Mouse (Mus musculus) midbrain, embryonic 15.5 days (tissue): ENCODE results near the gene Zdhhc18. TPM values are rescaled to one million over a fixed set of nuclear protein-coding genes. Genes with fewer than 3 reads are reported as not detected.

Source experiments
- ATAC-seq: fragments of 200-750 bp; cut with Nextera tagmentation; replicated peaks from 2 replicates; pipeline ENCODE4 v1.8.0; 2017; ENCODE audit warnings: moderate TSS enrichment
- H3K27ac ChIP-seq: fragments of 300-500 bp; sonication (generic); 2 replicates; pipeline ENCODE4 v1.5.1; 2015; ENCODE audit warnings: mild to moderate bottlenecking, inconsistent platforms
- H3K27me3 ChIP-seq: fragments of 300-500 bp; sonication (generic); replicated peaks from 2 replicates; pipeline ENCODE4 v1.6.1; 2015; ENCODE audit warnings: inconsistent platforms
- H3K36me3 ChIP-seq: fragments of 300-500 bp; sonication (generic); replicated peaks from 2 replicates; pipeline ENCODE4 v1.6.1; 2015; ENCODE audit warnings: inconsistent platforms
- H3K4me1 ChIP-seq: fragments of 300-500 bp; sonication (generic); 2 replicates; pipeline ENCODE4 v1.6.1; 2015; ENCODE audit warnings: inconsistent platforms
- H3K4me2 ChIP-seq: fragments of 300-500 bp; sonication (generic); 2 replicates; pipeline ENCODE4 v1.6.1; 2015; ENCODE audit warnings: inconsistent platforms, mild to moderate bottlenecking, moderate library complexity
- H3K4me3 ChIP-seq: fragments of 300-500 bp; sonication (generic); 2 replicates; pipeline ENCODE4 v1.5.1; 2015; ENCODE audit warnings: mild to moderate bottlenecking, inconsistent platforms
- H3K9ac ChIP-seq: fragments of 300-500 bp; sonication (generic); 2 replicates; pipeline ENCODE4 v1.6.1; 2015; ENCODE audit warnings: mild to moderate bottlenecking, inconsistent platforms
- H3K9me3 ChIP-seq: fragments of 300-500 bp; sonication (generic); 2 replicates; pipeline ENCODE4 v1.6.1; 2016; ENCODE audit warnings: inconsistent platforms
- WGBS: fragments of 180-500 bp; shearing (Covaris S2); methylation state at CpG from one replicate; pipeline ENCODE4 v1.1.7; 2015; ENCODE audit warnings: mixed read lengths; 5-methylcytosine and 5-hydroxymethylcytosine counted together
- polyA plus RNA-seq: library from polyadenylated mRNA; unstranded; fragments of >200 nt; fragmentation: Nextera tagmentation; extraction: Ambion mirVana; gene quantifications from 2 replicates; pipeline ENCODE4 v1.2.1, GENCODE M21; 2015

Gene Zdhhc18
- polyA plus RNA-seq, 1 experiment from 2014 or later: 6.4 TPM

DNA sequence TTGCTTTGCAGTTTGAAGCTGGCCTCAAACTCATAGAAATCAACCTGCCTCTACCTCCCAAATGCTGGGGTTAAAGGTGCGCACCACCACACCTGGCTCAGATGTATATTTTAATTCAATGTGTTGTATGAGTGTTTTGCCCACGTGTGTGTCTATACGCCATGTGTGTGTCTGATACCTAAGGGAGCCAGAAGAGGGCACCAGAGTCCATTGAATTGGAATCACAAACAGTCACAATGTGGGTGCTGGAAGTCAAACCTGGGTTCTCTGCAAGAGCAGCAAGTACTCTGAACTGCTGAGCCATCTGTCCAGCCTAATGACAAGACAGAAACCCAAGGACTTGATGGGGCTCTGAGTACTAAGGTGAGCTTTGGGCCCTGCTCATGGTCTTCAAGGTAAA lies 4.8 kb downstream of the Zdhhc18 start:
- Histone ChIP-seq H3K27me3 (no peaks in the 10 kb centered on the region), H3K4me2 (no peak overlapping the region), H3K27ac (no peak overlapping the region), H3K4me3 (no peak overlapping the region), H3K9ac (no peak overlapping the region), H3K36me3 (no peaks in the 10 kb centered on the region), H3K4me1 (no peaks in the 10 kb centered on the region), H3K9me3 (no peaks in the 10 kb centered on the region)
- ATAC-seq: no peak
- 88% methylated on average over 3 of the region's 3 CpGs for WGBS

DNA sequence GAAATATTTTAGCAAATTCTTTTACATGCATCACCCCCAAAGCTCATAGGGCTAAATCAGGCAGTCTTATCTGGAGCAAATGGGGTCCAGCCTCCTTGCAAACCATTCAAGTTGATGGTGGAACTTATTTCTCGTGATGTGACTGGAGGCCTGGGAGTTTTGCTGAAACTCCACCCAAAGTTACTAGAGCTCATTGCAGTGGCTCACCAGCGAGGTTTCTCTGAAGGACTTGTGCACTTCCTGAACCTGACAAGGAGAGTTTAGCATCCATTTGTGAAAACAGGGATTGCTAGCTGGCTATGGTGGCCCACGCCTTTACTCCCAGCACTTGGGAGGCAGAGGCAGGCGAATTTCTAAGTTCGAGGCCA lies 15.9 kb downstream of the Zdhhc18 start:
- Histone ChIP-seq H3K9me3 (no peaks in the 10 kb centered on the region), H3K4me3 (no peak overlapping the region), H3K4me1 (peaks cover 31% of the 10 kb centered on the region), H3K27ac (no peak overlapping the region), H3K36me3 (no peaks in the 10 kb centered on the region), H3K27me3 (no peaks in the 10 kb centered on the region), H3K9ac (no peak overlapping the region), H3K4me2 (no peak overlapping the region)
- WGBS: 82% methylated on average over 5 of the region's 5 CpGs
- ATAC-seq: no peak

DNA sequence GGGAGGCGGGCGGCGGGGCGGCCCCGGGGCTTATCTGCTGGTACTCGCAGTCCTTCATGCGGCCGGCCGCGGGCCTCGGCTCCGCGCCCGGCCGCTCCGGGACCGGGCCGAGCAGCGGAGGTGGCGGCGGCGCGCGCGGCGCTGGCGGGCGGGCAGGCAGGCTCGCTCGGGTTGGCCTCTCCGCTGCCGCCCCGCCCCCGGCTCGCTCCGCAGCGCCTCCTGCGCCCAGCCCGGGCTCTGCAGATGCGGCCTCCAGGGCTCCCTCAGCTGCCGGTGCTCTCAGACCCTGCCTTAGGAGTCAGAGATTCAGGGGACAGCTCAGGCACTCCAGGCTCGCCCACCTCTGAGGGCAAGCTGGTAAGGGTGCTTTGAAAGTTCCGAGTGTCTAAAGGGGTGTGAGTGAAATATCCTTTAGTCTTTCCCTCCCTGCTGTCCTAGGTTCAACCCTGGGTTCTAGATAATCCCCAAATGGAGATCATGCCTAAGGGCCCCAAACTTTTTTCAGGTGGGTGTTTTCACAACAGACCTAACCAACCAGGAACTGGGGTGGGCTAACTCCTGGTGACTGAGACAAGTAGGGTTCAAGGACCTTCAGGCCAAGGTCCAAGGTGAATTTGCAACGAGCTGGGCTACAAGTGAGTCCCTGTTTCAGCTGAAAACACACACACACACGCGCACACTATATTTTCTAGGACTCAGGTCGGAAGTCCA lies 16.5 kb downstream of the Zdhhc18 start:
- Histone ChIP-seq H3K9ac (peak overlapping the region; percentile 92), H3K27me3 (no peaks in the 10 kb centered on the region), H3K9me3 (no peaks in the 10 kb centered on the region), H3K4me3 (peak overlapping the region; percentile 87), H3K4me2 (peak overlapping the region; percentile 71), H3K4me1 (peaks cover 31% of the 10 kb centered on the region), H3K36me3 (no peaks in the 10 kb centered on the region), H3K27ac (peak overlapping the region; percentile 87)
- 10% methylated on average over 34 of the region's 47 CpGs for whole genome bisulfite sequencing
- ATAC-seq: peak; percentile 91

DNA sequence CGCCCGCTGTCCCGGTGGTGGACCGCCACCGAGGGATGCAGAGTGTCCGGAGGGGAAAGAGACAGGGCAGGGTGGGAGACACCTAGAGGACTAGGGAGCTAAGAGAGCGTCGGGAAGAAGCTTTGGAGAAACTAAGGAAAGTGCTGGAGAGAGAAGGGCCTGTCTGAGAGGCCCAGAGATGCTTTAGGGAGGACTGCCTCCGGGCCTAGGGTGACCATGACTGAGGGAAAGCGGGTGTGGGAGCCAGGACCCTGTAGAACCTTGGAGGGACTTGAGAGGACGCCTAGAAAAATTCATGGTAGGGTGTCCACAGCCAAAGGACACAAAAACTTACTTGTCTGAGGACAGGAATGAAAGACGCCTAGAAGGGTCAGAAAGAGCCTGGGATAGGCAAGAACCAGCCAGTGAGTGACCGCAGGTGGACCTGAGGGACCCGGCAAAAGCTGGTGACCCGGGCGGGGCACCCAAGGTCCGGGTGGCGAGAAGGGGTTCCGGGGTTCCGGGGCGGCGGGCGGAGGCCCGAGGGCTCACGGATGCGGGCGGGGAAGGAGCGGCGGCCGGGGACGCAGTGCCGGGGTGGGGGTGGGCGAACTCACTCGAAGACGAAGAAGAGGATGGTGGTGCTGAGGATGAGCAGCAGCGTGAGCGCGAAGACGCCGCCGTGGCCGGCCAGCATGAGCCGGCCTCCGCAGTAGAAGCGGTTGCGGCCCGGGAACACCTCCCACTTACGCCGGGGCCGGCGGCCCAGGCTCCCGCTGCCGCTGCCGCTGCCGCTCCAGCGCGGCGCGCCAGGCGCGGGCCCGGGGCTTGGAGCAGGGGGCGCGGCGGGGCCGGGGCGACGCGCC lies 17.2 kb downstream of the Zdhhc18 start:
- peak overlapping the region; percentile 87 for H3K4me3 ChIP-seq
- WGBS: under 1% methylated on average over 51 of the region's 69 CpGs
- peak; percentile 76 for ATAC-seq
- no peaks in the 10 kb centered on the region for H3K9me3 ChIP-seq
- peak overlapping the region; percentile 92 for H3K9ac ChIP-seq
- peak overlapping the region; percentile 71 for H3K4me2 ChIP-seq
- no peaks in the 10 kb centered on the region for H3K36me3 ChIP-seq
- H3K27ac ChIP-seq: peak overlapping the region; percentile 87
- no peaks in the 10 kb centered on the region for H3K27me3 ChIP-seq
- H3K4me1 ChIP-seq: peaks cover 31% of the 10 kb centered on the region

DNA sequence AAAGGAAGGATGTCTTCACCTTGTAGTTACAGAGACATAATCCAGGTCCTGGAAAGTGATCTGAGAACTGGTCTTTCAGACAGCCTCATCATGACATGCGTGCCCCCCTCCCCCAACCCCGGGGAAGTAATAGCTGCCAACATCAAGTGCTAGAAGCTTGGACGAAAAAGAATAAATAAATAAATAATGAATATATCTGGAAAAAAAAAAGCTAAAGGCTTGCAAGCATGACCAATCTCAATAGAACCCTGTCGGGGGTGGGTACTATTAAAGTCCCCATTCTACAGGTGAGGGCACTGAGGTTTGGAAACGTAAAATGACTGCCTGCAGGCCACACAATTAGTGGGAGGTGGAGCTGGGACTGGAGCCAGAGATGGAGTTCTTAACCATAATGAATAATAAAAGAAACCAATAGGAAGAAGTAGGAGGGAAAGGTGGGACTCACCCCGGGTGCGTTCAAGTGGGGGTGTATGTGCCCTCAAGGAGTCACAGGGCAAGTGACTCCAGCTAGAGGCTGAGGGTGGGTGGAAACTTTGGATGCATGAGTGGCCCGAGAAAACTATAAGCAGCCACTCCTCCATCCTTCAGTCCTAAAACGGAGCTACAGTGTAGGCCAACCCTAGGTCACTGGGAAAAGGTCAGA lies 18.1 kb downstream of the Zdhhc18 start:
- Histone ChIP-seq H3K4me2 (peak overlapping the region; percentile 71), H3K36me3 (no peaks in the 10 kb centered on the region), H3K27me3 (no peaks in the 10 kb centered on the region), H3K27ac (no peak overlapping the region), H3K9me3 (no peaks in the 10 kb centered on the region), H3K4me3 (peak overlapping the region; percentile 87), H3K9ac (peak overlapping the region; percentile 92), H3K4me1 (peaks cover 31% of the 10 kb centered on the region)
- no peak for ATAC-seq
- 31% methylated on average over 9 of the region's 9 CpGs for WGBS

DNA sequence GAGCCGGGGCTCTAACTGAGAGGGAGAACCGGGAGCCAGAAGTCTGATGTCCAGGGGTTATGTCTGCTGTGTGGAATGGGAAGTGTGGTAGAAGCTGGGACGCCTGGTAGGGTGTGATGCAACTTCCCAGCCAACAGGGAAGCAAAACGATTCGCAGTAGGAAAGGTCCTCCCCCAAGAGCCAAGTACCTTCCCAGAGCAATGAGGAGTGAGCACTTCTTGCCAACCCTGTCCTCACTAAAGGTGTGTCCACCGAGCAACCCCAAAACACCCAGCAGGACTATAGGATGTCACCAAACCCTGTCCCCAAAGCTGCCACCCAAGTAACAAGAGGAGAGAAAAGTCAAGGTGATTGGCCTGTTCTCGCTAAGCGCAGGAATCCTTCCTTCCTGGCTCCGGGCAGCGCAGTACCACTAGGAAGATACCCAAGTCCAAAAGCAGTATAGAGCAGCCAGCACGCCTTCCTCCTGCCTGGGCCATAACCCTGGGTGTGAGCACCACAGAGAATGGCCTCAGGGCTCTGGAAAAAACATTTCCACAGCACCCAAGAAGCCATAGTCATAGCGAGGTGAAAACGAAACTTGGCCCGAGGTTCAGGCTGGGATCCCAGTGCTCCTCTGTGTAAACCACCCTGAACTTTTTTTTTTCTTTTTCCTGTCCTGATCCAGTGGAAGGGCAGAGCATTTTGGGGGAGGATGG lies 18.7 kb downstream of the Zdhhc18 start:
- H3K9ac ChIP-seq: no peak overlapping the region
- peak overlapping the region; percentile 71 for H3K4me2 ChIP-seq

DNA sequence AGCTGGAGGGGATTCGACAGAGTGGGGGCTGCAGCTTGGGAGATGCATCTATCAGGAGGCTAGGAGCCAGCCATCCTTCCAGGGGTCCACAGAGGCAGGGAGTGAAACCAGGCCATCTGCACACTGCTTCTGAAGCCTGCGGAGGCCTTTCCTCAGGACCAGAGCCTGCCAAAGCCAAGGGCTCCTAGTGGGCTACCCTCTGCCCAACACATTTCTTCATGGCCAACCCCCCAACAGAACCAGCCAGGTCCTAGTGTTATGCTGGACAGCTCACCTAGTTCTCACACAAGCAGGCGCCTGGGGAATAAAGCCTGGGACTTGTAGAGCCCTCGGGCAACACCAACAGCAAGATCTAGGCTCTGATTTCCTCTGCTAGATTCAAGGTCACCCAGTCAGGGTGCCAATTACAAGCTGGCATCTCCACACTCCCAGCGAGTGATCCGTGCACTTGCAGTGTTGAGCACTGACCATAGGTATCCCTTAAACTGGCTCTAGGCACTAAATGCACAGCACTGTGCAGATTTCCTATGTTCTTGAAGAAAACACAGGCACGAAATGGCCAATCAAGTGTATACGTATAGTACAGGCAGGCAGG lies 19.5 kb downstream of the Zdhhc18 start:
- H3K9me3 ChIP-seq: no peaks in the 10 kb centered on the region
- no peak for ATAC-seq
- H3K4me3 ChIP-seq: no peak overlapping the region
- peaks cover 31% of the 10 kb centered on the region for H3K4me1 ChIP-seq
- H3K36me3 ChIP-seq: no peaks in the 10 kb centered on the region; the same call in 1 of the 2 replicates
- no peak overlapping the region for H3K4me2 ChIP-seq
- no peak overlapping the region for H3K9ac ChIP-seq
- no peaks in the 10 kb centered on the region for H3K27me3 ChIP-seq
- 89% methylated on average over 8 of the region's 8 CpGs for WGBS
- H3K27ac ChIP-seq: no peak overlapping the region

More for the DNA sequence above, 18.7 kb downstream of the Zdhhc18 start:
- no peak for ATAC-seq
- WGBS: 83% methylated on average over 14 of the region's 14 CpGs
- Histone ChIP-seq H3K4me1 (peaks cover 31% of the 10 kb centered on the region), H3K9me3 (no peaks in the 10 kb centered on the region), H3K36me3 (no peaks in the 10 kb centered on the region; the same call in 1 of the 2 replicates), H3K27ac (no peak overlapping the region), H3K27me3 (no peaks in the 10 kb centered on the region), H3K4me3 (0 out of 2 replicates have a peak overlapping the region, but pooled peaks have one; percentile 87)

DNA sequence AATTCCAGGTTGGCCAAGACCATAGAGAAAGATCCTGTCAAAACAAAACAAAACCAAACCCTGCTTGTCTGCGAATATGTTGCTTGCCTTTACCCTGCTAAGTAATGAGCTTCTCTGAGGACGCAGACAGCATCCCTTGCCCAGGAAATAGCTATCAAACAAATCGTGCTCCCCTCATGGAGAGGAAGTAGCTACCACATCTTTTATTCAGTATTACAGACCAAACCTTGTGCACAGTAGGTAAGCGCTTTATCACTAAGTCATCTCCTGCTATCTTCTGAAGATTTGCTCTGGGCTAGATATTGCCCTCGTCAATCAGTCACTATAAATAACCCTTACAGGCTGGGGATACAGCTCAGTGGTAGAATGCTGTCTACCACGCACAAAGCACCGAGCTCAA lies 20.8 kb downstream of the Zdhhc18 start:
- Histone ChIP-seq H3K9ac (no peak overlapping the region), H3K27ac (no peak overlapping the region), H3K4me2 (no peak overlapping the region), H3K9me3 (no peaks in the 10 kb centered on the region), H3K27me3 (no peaks in the 10 kb centered on the region), H3K36me3 (peaks cover 4% of the 10 kb centered on the region; the same call in 1 of the 2 replicates), H3K4me3 (no peak overlapping the region), H3K4me1 (peaks cover 31% of the 10 kb centered on the region)
- 88% methylated on average over 7 of the region's 7 CpGs for WGBS
- no peak for ATAC-seq

DNA sequence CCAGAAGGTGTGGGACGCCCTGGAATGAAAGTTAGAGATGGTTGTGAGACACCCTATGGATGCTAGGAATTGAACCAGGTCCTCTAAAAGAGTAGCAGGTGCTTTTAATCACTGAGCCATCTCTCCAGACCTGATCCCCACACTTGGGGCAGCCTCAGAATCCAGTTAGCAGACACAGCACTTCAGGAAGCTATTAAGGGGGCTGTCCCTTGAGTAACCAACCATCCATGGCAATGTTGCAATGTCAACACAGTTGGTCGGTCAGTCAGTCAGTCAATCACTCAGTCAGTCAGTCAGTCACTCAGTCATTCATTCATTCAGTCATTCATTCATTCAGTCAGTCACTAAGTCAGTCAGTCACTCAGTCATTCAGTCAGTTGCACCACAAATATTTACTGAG lies 21.4 kb downstream of the Zdhhc18 start:
- no peak overlapping the region for H3K9ac ChIP-seq
- no peak for ATAC-seq
- H3K36me3 ChIP-seq: peaks cover 8% of the 10 kb centered on the region; the same call in 1 of the 2 replicates
- H3K27me3 ChIP-seq: no peaks in the 10 kb centered on the region
- H3K4me1 ChIP-seq: peaks cover 28% of the 10 kb centered on the region
- no peak overlapping the region for H3K4me3 ChIP-seq
- H3K4me2 ChIP-seq: no peak overlapping the region
- WGBS: 84% methylated on average over 2 of the region's 2 CpGs
- H3K27ac ChIP-seq: no peak overlapping the region
- H3K9me3 ChIP-seq: no peaks in the 10 kb centered on the region

DNA sequence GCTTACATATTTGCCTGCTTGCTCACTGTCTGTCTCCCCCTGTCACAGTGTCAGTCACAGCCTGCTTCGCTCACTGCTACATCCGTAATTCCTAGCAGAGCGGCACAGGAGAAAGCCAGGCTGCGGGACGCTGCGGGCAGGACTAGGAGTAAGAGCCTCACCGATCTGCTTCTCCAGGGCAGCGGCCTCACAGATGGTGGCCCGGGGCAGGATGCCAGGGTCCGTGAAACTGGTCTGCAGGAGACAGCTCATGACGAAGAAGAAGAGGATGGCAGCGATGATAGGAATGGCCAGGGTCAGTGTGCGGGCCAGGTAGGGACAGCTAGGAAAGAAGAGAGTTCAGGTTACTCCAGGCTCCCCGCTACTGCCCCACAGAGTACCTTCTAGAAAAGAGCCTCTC lies 22.9 kb downstream of the Zdhhc18 start:
- H3K9ac ChIP-seq: no peak overlapping the region
- H3K4me2 ChIP-seq: no peak overlapping the region
- no peak for ATAC-seq
- no peaks in the 10 kb centered on the region for H3K9me3 ChIP-seq
- H3K27ac ChIP-seq: no peak overlapping the region
- peaks cover 19% of the 10 kb centered on the region for H3K4me1 ChIP-seq
- peaks cover 8% of the 10 kb centered on the region; the same call in 1 of the 2 replicates for H3K36me3 ChIP-seq
- no peak overlapping the region for H3K4me3 ChIP-seq
- no peaks in the 10 kb centered on the region for H3K27me3 ChIP-seq
- 94% methylated on average over 14 of the region's 14 CpGs for WGBS

DNA sequence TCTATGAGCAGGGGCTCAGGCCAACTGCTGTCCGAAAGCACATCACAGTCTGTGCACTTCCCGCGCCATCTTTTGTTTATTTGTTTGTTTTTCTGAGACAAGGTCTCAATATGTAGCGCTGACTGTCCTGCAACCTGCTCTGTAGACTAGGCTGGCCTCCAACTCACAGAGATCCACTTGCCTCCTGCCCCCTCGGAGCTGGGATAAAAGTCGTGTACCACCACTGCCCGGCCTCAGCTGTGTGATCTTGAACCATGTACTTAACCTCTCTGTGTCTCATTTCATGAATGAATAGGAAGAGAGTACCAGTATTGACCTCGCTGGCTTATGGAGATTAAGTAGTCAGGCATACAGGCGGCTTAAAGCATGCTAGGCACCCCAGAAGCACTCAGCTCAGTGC lies 23.3 kb downstream of the Zdhhc18 start:
- no peak for ATAC-seq
- H3K4me2 ChIP-seq: no peak overlapping the region
- no peaks in the 10 kb centered on the region for H3K9me3 ChIP-seq
- H3K36me3 ChIP-seq: peaks cover 8% of the 10 kb centered on the region; the same call in 1 of the 2 replicates
- H3K27me3 ChIP-seq: no peaks in the 10 kb centered on the region
- H3K4me3 ChIP-seq: no peak overlapping the region
- H3K9ac ChIP-seq: no peak overlapping the region
- WGBS: 80% methylated on average over 9 of the region's 9 CpGs
- no peak overlapping the region for H3K27ac ChIP-seq
- H3K4me1 ChIP-seq: peaks cover 15% of the 10 kb centered on the region
